Mouse (Mus musculus) CH12.LX (cell line): ENCODE measurements at regions not wholly inside any gene's neighbourhood (a gene's known extent, or its start where the extent isn't known, plus 50 kb on each side); places are given as distances from the start of the nearest gene placed in this dataset.
"Not testable (repeated sequence)": the region's sequence is repeated elsewhere in the genome, so short reads cannot be mapped to it uniquely, and the experiment has no call there.

Source experiments
- DNase-seq: peaks from one replicate; pipeline ENCODE4 v3.0.0-alpha.2; 2013; ENCODE audit errors: extremely low read depth
- H3K27ac ChIP-seq: 2 replicates; pipeline ENCODE4 v1.5.1; 2012; ENCODE audit warnings: low read depth, mild to moderate bottlenecking, control low read depth, moderate library complexity; ENCODE audit not compliant: insufficient read depth
- H3K27me3 ChIP-seq: replicated peaks from 2 replicates; pipeline ENCODE3; 2012; ENCODE audit warnings: inconsistent platforms
- H3K36me3 ChIP-seq, 2 experiments: replicated peaks in 1 of 2; 2 replicates each; pipeline versions ENCODE3 to v1.6.1; 2012; ENCODE audit warnings: inconsistent platforms in 1 of 2, low read length in 1 of 2, mild to moderate bottlenecking in 1 of 2, mixed read lengths in 1 of 2, moderate library complexity in 1 of 2; ENCODE audit not compliant: control insufficient read depth in 1 of 2, insufficient read depth in 1 of 2
- H3K4me1 ChIP-seq, 2 experiments: 2 replicates each; pipeline ENCODE4 v1.6.1; 2012; ENCODE audit warnings: inconsistent platforms in 1 of 2, moderate library complexity in 1 of 2; ENCODE audit not compliant: insufficient read depth in 2 of 2, control insufficient read depth in 1 of 2
- H3K4me2 ChIP-seq: 2 replicates; pipeline ENCODE4 v1.6.1; 2012; ENCODE audit warnings: low read depth, mild to moderate bottlenecking, control low read depth; ENCODE audit not compliant: poor library complexity, insufficient read depth, severe bottlenecking
- H3K4me3 ChIP-seq, 3 experiments: fragments of 150-350 bp in 1 of 3; sonication (generic) in 1 of 3; replicated peaks in 1 of 3; 2 replicates each; pipeline versions ENCODE3 to v1.5.1; 2011 to 2012; ENCODE audit warnings: low read depth in 2 of 3, low read length in 2 of 3, mild to moderate bottlenecking in 2 of 3, moderate library complexity in 2 of 3, control low read depth in 1 of 3, improper control_type of control experiment in 1 of 3, inconsistent platforms in 1 of 3, mixed read lengths in 1 of 3; ENCODE audit not compliant: poor library complexity in 1 of 3
- H3K79me2 ChIP-seq: replicated peaks from 2 replicates; pipeline ENCODE4 v1.6.1; 2012; ENCODE audit warnings: mild to moderate bottlenecking, moderate library complexity; ENCODE audit not compliant: control insufficient read depth, poor library complexity, insufficient read depth, severe bottlenecking; ENCODE audit errors: extremely low read depth
- H3K9ac ChIP-seq: 2 replicates; pipeline ENCODE4 v1.6.1; 2012; ENCODE audit warnings: low read depth, mild to moderate bottlenecking, control low read depth, moderate library complexity; ENCODE audit not compliant: insufficient read depth
- H3K9me3 ChIP-seq: replicated peaks from 2 replicates; pipeline ENCODE3; 2012; ENCODE audit warnings: low read length, inconsistent platforms, mixed read lengths
- BHLHE40 ChIP-seq: IDR thresholded peaks from 2 replicates; pipeline ENCODE4 v1.6.1; 2011; ENCODE audit warnings: mild to moderate bottlenecking, low read depth, low read length, improper control_type of control experiment
- CTCF ChIP-seq, 2 experiments: IDR thresholded peaks in 1 of 2; conservative IDR thresholded peaks in 1 of 2; 2 replicates each; pipeline ENCODE4 v1.5.1; 2011 to 2012; ENCODE audit warnings: low read depth in 2 of 2, low read length in 2 of 2, improper control_type of control experiment in 1 of 2, inconsistent platforms in 1 of 2, mild to moderate bottlenecking in 1 of 2, moderate library complexity in 1 of 2
- E2F4 ChIP-seq: IDR thresholded peaks from 2 replicates; pipeline ENCODE4 v1.6.1; 2011; ENCODE audit warnings: low read depth, low read length, improper control_type of control experiment; ENCODE audit not compliant: insufficient replicate concordance
- ELF1 ChIP-seq: IDR thresholded peaks from 2 replicates; pipeline ENCODE4 v1.6.1; 2014; ENCODE audit warnings: low read depth, mild to moderate bottlenecking, inconsistent platforms, low read length, improper control_type of control experiment
- HCFC1 ChIP-seq: IDR thresholded peaks from 2 replicates; pipeline ENCODE4 v1.6.1; 2012; ENCODE audit warnings: low read depth, mild to moderate bottlenecking, inconsistent platforms, low read length, improper control_type of control experiment
- JUN ChIP-seq: IDR thresholded peaks from 2 replicates; pipeline ENCODE4 v1.6.1; 2011; ENCODE audit warnings: low read depth, mild to moderate bottlenecking, low read length, improper control_type of control experiment, moderate library complexity; ENCODE audit not compliant: insufficient read depth
- JUND ChIP-seq: conservative IDR thresholded peaks from 2 replicates; pipeline ENCODE4 v1.6.1; 2011; ENCODE audit warnings: low read depth, low read length, improper control_type of control experiment
- MAFK ChIP-seq: IDR thresholded peaks from 2 replicates; pipeline ENCODE4 v1.6.1; 2011; ENCODE audit warnings: low read length, improper control_type of control experiment; ENCODE audit not compliant: insufficient replicate concordance
- MAZ ChIP-seq: IDR thresholded peaks from 2 replicates; pipeline ENCODE4 v1.6.1; 2012; ENCODE audit warnings: low read depth, mild to moderate bottlenecking, inconsistent platforms, low read length, improper control_type of control experiment, moderate library complexity
- MYC ChIP-seq: IDR thresholded peaks from 2 replicates; pipeline ENCODE4 v1.6.1; 2011; ENCODE audit warnings: low read depth, mild to moderate bottlenecking, improper control_type of control experiment, low read length
- NELFE ChIP-seq: IDR thresholded peaks from 2 replicates; pipeline ENCODE4 v1.6.1; 2011; ENCODE audit warnings: low read depth, low read length, improper control_type of control experiment
- NRF1 ChIP-seq: IDR thresholded peaks from 2 replicates; pipeline ENCODE4 v1.6.1; 2014; ENCODE audit warnings: low read depth, mild to moderate bottlenecking, inconsistent platforms, low read length, improper control_type of control experiment, moderate library complexity
- POLR2A ChIP-seq: IDR thresholded peaks from 2 replicates; pipeline ENCODE4 v1.6.1; 2011; ENCODE audit warnings: low read depth, mild to moderate bottlenecking, improper control_type of control experiment, low read length
- POLR2AphosphoS2 ChIP-seq: IDR thresholded peaks from 2 replicates; pipeline ENCODE4 v1.6.1; 2011; ENCODE audit warnings: low read depth, low read length, improper control_type of control experiment
- RAD21 ChIP-seq: IDR thresholded peaks from 2 replicates; pipeline ENCODE4 v1.6.1; 2011; ENCODE audit warnings: low read depth, mild to moderate bottlenecking, low read length, improper control_type of control experiment, moderate library complexity
- RCOR1 ChIP-seq: conservative IDR thresholded peaks from 2 replicates; pipeline ENCODE4 v1.6.1; 2012; ENCODE audit warnings: low read depth, mild to moderate bottlenecking, inconsistent platforms, low read length, improper control_type of control experiment
- TCF12 ChIP-seq: IDR thresholded peaks from 2 replicates; pipeline ENCODE4 v1.6.1; 2014; ENCODE audit warnings: low read depth, mild to moderate bottlenecking, inconsistent platforms, low read length, improper control_type of control experiment
- USF1 ChIP-seq: IDR thresholded peaks from 2 replicates; pipeline ENCODE4 v1.6.1; 2014; ENCODE audit warnings: low read depth, mild to moderate bottlenecking, inconsistent platforms, low read length, improper control_type of control experiment
- ZC3H11A ChIP-seq: IDR thresholded peaks from 2 replicates; pipeline ENCODE4 v1.6.1; 2012; ENCODE audit warnings: low read depth, mild to moderate bottlenecking, inconsistent platforms, low read length, improper control_type of control experiment
- ZMIZ1 ChIP-seq: IDR thresholded peaks from 2 replicates; pipeline ENCODE4 v1.6.1; 2012; ENCODE audit warnings: low read depth, mild to moderate bottlenecking, inconsistent platforms, low read length, improper control_type of control experiment
- ZNF384 ChIP-seq: IDR thresholded peaks from 2 replicates; pipeline ENCODE4 v1.6.1; 2012; ENCODE audit warnings: low read depth, low read length, improper control_type of control experiment, inconsistent platforms
- dilution Hi-C: fragments of 300-500 bp; cut with MboI; formaldehyde crosslinking; loops from 2 replicates; pipeline ENCODE4 v1.14.3; 2020; ENCODE audit warnings: low sequenced_read_pairs; ENCODE audit not compliant: extremely low pct_unique_long_range_greater_than_20kb, extremely low pct_ligation_motif_present
- in situ Hi-C: fragments of 300-500 bp; cut with MboI; formaldehyde crosslinking; loops from 3 replicates; pipeline ENCODE4 v1.14.3; 2019; ENCODE audit warnings: low sequenced_read_pairs, low pct_ligation_motif_present, low pct_unique_long_range_greater_than_20kb, mixed read lengths

DNA sequence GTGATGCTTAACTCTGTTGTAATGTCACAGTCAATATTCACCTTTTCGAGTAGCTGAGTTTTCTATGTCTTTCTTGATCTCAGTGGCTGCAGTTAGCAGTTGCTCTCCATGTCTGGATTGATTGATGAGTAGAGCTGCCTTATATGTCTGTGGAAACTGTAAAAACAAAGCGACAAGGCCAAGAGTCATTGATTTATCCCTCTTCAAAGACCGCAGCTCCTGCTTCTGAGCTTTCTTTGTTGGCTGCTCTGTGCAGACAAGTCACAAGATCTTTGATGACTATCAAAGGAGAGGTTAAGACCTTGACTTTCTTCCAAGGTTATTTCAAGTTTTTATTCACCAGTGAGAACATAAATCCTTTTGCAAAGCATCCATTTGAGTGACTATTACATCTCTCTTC, 395.2 kb downstream of the Rad51ap2 start:
- Histone ChIP-seq H3K4me2 (no peak overlapping the region), H3K27ac (no peak overlapping the region), H3K36me3 (no peaks in the 10 kb centered on the region), H3K4me3 (no peak overlapping the region), H3K9me3 (no peaks in the 10 kb centered on the region), H3K79me2 (no peaks in the 10 kb centered on the region), H3K27me3 (no peaks in the 10 kb centered on the region), H3K9ac (no peak overlapping the region), H3K4me1 (no peaks in the 10 kb centered on the region)
- no peak for TF ChIP-seq RCOR1
- TF ChIP-seq POLR2A: no peak
- no peak for TF ChIP-seq MAFK
- no peak for TF ChIP-seq USF1
- no peak for TF ChIP-seq CTCF (conservative IDR thresholded peaks at IDR 0.05 in 1 of 2, IDR thresholded peaks at IDR 0.05 in 1 of 2; ENCODE audit: low read depth in 2 of 2, low read length in 2 of 2)
- no peak for TF ChIP-seq ELF1
- TF ChIP-seq ZNF384: no peak
- no peak for DNase-seq
- dilution Hi-C loops: no loop called here
- in situ Hi-C loops: no loop called here

DNA sequence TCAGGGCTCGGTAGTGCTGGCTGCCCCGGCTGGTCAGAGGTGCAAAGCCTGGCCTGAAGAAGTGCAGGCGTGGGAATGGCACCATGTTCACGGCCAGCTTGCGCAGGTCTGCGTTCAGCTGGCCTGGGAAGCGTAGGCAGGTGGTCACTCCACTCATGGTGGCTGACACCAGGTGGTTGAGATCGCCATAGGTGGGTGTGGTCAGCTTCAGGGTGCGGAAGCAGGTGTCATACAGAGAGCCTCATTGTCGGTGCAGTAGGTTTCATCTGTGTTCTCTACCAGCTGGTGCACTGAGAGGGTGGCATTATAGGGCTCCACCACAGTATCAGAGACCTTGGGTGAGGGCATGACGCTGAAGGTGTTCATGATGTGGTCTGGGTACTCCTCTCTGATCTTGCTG, 380.1 kb upstream of the Fam49a start:
- H3K27ac ChIP-seq, dilution Hi-C loops, H3K27me3 ChIP-seq, H3K4me2 ChIP-seq, H3K36me3 ChIP-seq, in situ Hi-C loops, H3K9ac ChIP-seq, H3K79me2 ChIP-seq, DNase-seq, H3K9me3 ChIP-seq, H3K4me1 ChIP-seq, H3K4me3 ChIP-seq: not testable (repeated sequence)

DNA sequence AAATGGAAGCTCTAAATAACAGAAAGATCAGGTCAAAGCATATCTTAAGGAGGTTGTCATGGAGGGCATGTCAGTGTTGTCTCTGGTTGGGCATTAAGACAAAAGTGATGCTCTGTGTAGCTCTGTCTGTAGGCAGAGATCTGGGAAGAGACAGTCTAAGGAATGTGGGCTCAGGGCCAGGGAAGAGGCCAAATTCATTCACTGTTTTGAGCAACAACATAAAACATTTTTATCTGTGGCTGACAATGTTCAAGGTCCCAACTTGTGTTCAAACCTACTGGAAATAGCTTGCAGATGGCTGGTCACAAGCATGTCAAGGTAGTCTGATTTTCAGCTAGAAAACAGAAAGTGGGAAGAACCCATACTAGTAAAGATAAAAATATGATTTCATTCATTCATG, 374.6 kb upstream of the Fam49a start:
- dilution Hi-C loops: no loop called here
- H3K27ac ChIP-seq: no peak overlapping the region
- no peaks in the 10 kb centered on the region for H3K36me3 ChIP-seq
- no peak overlapping the region for H3K9ac ChIP-seq
- no peak for DNase-seq
- no peaks in the 10 kb centered on the region for H3K4me1 ChIP-seq
- no peak overlapping the region for H3K4me2 ChIP-seq
- in situ Hi-C loops: no loop called here
- TF ChIP-seq TCF12: no peak
- no peak for TF ChIP-seq MYC
- no peak for TF ChIP-seq BHLHE40
- no peak for TF ChIP-seq MAFK
- TF ChIP-seq POLR2AphosphoS2: no peak
- no peak for TF ChIP-seq HCFC1
- no peak for TF ChIP-seq E2F4
- no peak for TF ChIP-seq NRF1
- no peak for TF ChIP-seq MAZ
- no peak for TF ChIP-seq NELFE
- TF ChIP-seq JUN: no peak
- TF ChIP-seq ZC3H11A: no peak
- TF ChIP-seq JUND: no peak
- no peak for TF ChIP-seq RCOR1
- no peak for TF ChIP-seq ZMIZ1
- TF ChIP-seq RAD21: no peak
- H3K79me2 ChIP-seq: no peaks in the 10 kb centered on the region
- no peak overlapping the region for H3K4me3 ChIP-seq
- H3K27me3 ChIP-seq: no peaks in the 10 kb centered on the region
- no peaks in the 10 kb centered on the region for H3K9me3 ChIP-seq
